Mouse (Mus musculus) bone marrow, adult 2 months (tissue): Measurements from ENCODE around the gene Oxsm. TPM values are rescaled to one million over a fixed set of nuclear protein-coding genes. Genes with fewer than 3 reads are reported as not detected.

Experiments used
- H3K27ac ChIP-seq: fragments of 200-500 bp; 2 replicates; pipeline ENCODE4 v1.5.1; 2012; ENCODE audit warnings: low read depth, mild to moderate bottlenecking, control low read depth, inconsistent platforms, low read length; ENCODE audit not compliant: control insufficient read depth, poor library complexity, insufficient read depth
- H3K4me1 ChIP-seq: fragments of 200-500 bp; 2 replicates; pipeline ENCODE4 v1.6.1; 2011; ENCODE audit warnings: low read length; ENCODE audit not compliant: control insufficient read depth, insufficient read depth
- H3K4me3 ChIP-seq: fragments of 200-500 bp; replicated peaks from 2 replicates; pipeline ENCODE3; 2011; ENCODE audit warnings: mild to moderate bottlenecking, low read depth, low read length, control low read depth; ENCODE audit not compliant: control insufficient read depth
- CTCF ChIP-seq: fragments of 200-500 bp; IDR thresholded peaks from 2 replicates; pipeline ENCODE4 v1.5.1; 2011; ENCODE audit warnings: low read length, control low read depth; ENCODE audit not compliant: control insufficient read depth, insufficient read depth
- POLR2A ChIP-seq: fragments of 200-500 bp; IDR thresholded peaks from 2 replicates; pipeline ENCODE4 v1.6.1; 2011; ENCODE audit warnings: low read depth, mild to moderate bottlenecking, control low read depth, low read length, borderline replicate concordance; ENCODE audit not compliant: control insufficient read depth
- WGBS: fragments of 180-500 bp; shearing (Covaris S2); methylation state at CpG from one replicate; pipeline ENCODE4 v1.1.7; 2018; 5-methylcytosine and 5-hydroxymethylcytosine counted together
- polyA plus RNA-seq: library from polyadenylated mRNA; stranded (reverse); fragments of >200 nt; gene quantifications from 2 replicates; pipeline ENCODE4 v1.2.4, GENCODE M21; 2011; ENCODE audit warnings: low replicate concordance; ENCODE audit not compliant: missing spikeins, insufficient read depth, insufficient read length

Gene Oxsm
- polyA plus RNA-seq, 1 experiment: 2.3 TPM

DNA sequence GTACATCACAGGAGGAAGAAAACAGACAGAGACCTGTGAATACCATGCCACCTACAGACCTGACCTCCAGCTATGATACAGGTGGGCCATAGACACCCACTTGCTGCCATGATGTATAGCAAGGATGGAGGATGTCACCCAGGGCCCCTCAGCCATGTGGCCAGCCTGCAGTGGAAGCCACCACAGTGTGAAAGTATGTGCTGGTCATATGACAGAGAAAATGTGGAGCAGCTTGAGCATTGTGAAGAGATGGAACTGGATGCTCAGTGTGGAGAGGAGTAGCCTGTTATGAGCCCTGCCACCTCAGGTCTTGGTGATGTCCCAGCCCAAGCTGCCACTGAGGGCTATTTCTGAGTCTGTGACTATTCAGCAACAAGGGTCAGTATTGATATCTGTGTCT, 19.0 kb downstream of the Oxsm start:
- Histone ChIP-seq H3K4me1 (no peaks in the 10 kb centered on the region), H3K27ac (no peak overlapping the region), H3K4me3 (no peak overlapping the region)
- TF ChIP-seq POLR2A: no peak
- TF ChIP-seq CTCF: no peak

DNA sequence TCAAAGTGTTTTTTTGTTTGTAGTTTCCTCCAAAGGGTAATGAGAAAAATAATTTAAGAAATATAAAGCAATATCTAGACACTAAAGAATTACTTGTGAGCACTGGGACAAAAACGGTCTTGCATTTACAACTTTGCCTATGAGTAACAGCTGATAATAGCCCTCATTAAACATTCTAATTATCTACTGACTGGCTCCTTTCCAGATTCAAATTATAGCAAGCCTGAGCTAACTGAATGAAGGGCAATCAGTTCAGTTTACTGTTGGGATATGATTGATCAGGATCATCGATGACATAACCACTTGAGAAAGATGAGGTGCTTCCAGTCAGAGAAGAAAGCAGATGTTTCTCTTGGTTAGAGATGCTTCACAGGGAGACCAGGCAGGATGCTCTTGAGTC, 20.2 kb downstream of the Oxsm start:
- TF ChIP-seq POLR2A: no peak

DNA sequence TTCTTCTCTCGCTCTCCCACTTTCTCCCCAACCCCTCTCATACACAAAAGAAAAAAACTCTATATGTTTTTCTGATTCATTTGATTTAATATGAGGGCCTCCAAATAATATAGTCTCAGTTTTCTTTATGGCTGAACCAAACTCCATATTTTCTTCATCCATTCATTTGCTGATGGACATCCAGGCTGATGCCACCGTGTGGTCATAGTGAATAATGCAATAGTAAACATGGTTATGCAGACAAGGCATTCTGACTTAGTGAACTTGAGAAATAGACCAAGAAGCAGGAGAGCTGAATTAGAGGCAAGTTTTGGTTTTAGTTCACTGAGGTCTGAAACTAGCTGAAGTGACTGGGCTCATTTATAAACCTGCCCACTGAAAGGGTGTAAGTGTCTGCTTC, 30.6 kb downstream of the Oxsm start:
- no peaks in the 10 kb centered on the region for H3K4me1 ChIP-seq

More for the DNA sequence above, 20.2 kb downstream of the Oxsm start:
- Histone ChIP-seq H3K4me3 (no peak overlapping the region), H3K4me1 (no peaks in the 10 kb centered on the region), H3K27ac (no peak overlapping the region)
- 78% methylated on average over 2 of the region's 2 CpGs for WGBS

DNA sequence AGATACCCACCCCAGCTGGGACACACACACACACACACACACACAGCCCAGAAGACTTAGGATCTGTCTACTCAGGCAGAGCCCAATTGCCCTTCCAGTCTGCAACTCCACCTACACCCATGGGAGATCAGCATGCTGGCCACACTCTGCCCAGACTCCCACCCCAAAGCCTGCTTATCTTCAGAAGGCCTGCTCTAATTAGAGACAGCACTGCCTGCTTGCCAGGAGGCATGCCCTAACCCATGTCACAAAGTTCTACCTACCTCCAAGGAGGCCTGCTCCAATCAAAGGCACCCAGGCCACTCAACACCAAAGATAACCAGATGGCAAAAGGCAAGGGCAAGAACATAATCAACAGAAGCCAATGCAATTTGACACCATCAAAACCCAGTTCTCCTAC, 41.9 kb downstream of the Oxsm start:
- Histone ChIP-seq H3K4me3 (no peak overlapping the region), H3K4me1 (no peaks in the 10 kb centered on the region), H3K27ac (no peak overlapping the region)
- TF ChIP-seq CTCF (no peak), POLR2A (no peak)

More for the DNA sequence above, 30.6 kb downstream of the Oxsm start:
- H3K27ac ChIP-seq: no peak overlapping the region
- WGBS: 36% methylated on average over 2 of the region's 2 CpGs
- TF ChIP-seq CTCF (0 out of 2 replicates have a peak, but pooled peaks have one; percentile 17), POLR2A (no peak)
- no peak overlapping the region for H3K4me3 ChIP-seq

DNA sequence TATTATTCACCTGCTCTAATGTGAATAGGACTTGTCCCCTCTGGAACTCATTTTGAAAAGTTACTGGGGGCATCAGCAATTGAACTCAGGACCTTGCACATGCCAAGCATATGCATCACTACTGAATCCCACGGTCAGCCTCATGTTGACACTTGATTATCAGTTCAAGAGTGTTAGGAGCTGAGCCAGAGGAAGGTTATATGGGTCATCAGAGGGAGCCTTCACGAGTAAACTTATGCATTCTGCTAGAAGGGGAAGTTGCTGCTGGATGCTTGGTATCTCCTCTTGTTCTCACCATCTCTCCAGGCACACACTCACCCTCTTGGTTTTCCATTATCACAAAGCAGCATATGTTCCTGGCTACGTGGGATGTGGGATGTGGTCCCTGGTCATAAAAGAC, 47.9 kb downstream of the Oxsm start:
- 37% methylated on average over 3 of the region's 3 CpGs for WGBS
- no peak for TF ChIP-seq CTCF
- no peak for TF ChIP-seq POLR2A
- H3K4me1 ChIP-seq: no peaks in the 10 kb centered on the region; the same call in 1 of the 2 replicates
- no peak overlapping the region for H3K27ac ChIP-seq
- H3K4me3 ChIP-seq: no peak overlapping the region

DNA sequence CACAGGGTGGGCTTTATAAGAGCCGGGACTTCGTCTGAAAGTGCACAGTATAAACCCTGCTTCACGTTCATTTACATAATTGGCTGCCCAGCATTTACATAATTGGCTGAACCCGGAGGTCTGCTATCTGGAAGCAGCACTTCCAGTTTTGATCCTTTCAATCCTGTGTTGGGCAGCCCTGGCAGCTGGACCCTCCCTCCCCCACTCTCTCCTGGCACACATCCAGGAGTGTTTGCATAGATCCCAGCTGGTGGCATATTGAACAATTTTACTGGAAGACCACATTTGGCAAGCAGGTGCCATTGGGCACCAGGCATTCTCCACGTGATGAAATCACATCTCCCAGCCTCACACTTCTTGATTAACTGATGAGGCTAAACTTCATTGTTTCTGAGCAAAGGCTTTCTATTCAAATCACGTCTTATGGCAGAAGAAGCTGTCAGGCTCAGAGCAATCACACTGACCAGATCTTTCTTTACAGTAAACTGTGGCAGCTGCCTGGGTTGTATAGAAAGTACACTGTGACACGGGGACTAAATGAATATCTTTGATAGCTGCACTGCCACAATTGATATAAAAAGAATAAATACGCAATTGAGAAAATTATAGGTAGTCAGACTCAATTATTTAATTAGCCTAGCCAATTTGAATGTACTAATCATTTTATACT, 48.5 kb downstream of the Oxsm start:
- no peak overlapping the region for H3K4me3 ChIP-seq
- H3K27ac ChIP-seq: no peak overlapping the region
- WGBS: 57% methylated on average over 8 of the region's 8 CpGs
- TF ChIP-seq CTCF (no peak), POLR2A (no peak)
- H3K4me1 ChIP-seq: no peaks in the 10 kb centered on the region; the same call in 1 of the 2 replicates

DNA sequence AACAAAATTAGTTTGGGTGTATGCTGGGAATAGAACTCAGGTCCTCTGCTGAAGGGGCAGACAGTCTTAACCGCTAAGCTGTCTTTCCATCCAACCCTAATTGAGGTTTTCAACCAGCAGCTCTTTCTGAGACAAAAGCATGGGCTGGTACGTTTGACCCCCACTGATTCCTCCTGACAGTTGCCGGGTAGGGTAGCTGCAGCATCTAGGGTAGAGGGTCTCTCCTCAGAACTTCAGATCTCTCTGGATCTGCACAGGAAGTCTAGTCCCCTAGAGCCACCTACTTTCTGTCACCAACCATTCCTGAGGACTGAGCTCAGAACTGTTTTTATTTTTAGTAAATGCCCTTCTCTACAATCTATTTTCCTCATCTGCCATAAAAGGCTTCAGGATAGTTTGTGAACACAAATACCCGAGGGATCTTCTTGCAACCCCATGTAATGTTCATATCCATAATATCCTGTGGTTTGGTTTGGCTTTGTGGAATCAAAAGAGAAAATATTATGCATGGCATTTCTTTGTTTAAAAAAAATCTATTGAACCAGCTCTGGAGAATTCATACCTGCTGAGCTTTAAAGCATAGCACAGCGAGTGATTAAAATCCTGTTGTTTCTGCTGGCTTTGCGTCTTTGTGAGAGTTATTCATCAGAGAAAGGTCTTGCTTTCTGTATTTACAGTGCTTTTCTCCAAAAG, 49.2 kb downstream of the Oxsm start:
- no peak overlapping the region for H3K27ac ChIP-seq
- no peak overlapping the region for H3K4me3 ChIP-seq
- TF ChIP-seq CTCF: no peak
- 78% methylated on average over 6 of the region's 6 CpGs for WGBS
- H3K4me1 ChIP-seq: no peaks in the 10 kb centered on the region; the same call in 1 of the 2 replicates

DNA sequence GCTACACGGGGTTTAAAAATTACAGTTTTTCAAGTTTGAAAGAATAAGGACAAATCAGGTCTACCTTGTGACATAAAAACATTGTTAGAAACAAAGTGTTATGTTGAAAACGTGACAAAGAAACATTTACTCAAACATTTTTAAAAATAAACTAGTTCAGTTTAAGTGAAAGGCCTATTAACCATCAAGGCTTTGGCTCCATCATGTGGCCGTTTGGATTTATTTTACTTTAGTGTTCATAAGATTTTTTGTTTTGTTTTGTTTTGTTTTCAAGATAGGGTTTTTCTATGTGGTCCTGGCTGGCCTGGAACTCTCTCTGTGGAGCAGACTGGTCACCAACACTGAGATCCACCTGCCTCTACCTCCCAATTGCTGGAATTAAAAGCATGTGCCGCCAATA, 53.1 kb downstream of the Oxsm start:
- no peaks in the 10 kb centered on the region; the same call in 1 of the 2 replicates for H3K4me1 ChIP-seq
- TF ChIP-seq CTCF (no peak), POLR2A (no peak)
- WGBS: 53% methylated on average over 4 of the region's 4 CpGs
- no peak overlapping the region for H3K4me3 ChIP-seq
- H3K27ac ChIP-seq: no peak overlapping the region

DNA sequence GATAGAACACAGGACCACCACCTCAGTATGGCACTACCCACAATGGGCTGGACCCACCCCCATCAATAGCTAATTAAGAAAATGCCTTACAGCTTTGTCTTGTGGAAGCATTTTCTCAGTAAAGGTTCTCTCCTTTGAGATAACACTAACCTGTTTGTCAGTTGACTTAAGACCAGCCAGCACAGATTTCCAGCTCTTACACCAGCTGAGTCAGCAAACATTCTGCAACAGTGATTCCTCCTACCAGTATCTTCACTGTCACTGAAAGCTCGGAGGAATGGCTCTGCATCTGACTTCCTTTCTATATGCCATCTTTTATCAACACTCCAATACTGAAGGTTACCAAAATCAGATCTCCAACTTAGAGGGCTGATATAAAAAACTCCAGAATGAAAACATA, 54.1 kb downstream of the Oxsm start:
- no peak for TF ChIP-seq CTCF
- no peak for TF ChIP-seq POLR2A
- Histone ChIP-seq H3K4me1 (no peaks in the 10 kb centered on the region; the same call in 1 of the 2 replicates), H3K27ac (no peak overlapping the region), H3K4me3 (no peak overlapping the region)
- 45% methylated on average over 1 of the region's 1 CpGs for WGBS
